Mouse (Mus musculus): ENCODE measurements around the gene Ankrd33. TPM values are rescaled to one million over a fixed set of nuclear protein-coding genes. Genes with fewer than 3 reads are reported as not detected.

The Ankrd33 gene
- polyA plus RNA-seq, 1 experiment from 2014 or later = not detected

DNA sequence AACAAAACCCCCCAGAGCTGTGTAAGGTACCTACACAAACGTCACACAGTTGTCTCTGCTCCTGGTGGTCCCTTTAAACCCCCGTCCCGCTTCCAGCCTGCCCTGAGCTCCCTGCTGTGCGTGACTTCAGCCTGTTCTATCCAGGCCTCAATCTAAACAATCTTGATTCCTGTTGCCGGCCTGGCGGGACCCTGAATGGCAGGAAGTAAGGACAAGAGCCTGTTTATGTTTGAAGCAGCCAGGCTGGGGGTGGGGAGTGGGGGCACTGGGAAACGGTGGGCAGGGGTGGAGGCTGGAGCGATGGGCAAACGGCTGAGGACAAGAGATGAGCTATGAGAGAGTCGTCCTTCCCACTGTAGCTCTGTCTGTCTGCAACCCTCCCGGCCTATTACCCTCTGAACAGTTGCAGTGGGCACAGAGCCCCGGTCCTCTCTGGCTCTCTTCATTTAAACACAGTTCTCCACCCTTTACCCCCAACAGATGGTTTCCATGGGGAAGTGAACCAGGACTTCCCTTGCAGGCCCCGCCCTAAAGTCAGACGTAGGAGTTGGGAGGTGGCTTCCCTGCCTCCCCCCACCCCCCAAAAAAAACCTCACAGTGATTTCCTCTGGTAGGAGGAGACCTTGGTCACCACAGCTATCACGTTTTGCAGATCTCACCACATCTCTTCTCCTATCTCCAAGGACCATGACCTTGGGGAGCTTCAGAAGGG lies 18.6 kb downstream of the Ankrd33 start:
- no peak for ATAC-seq (replicated peaks; ENCODE audit: insufficient number of reproducible peaks, low FRiP score, low TSS enrichment)
- Histone ChIP-seq H3K27me3 (ENCODE audit: control insufficient read depth, insufficient read depth, low read length) (peaks cover 17% of the 10 kb centered on the region), H3K4me1 (ENCODE audit: control insufficient read depth, insufficient read depth, low read length) (peaks cover 19% of the 10 kb centered on the region), H3K36me3 (ENCODE audit: control insufficient read depth, insufficient read depth, low read length) (no peaks in the 10 kb centered on the region), H3K27ac (ENCODE audit: low read depth, low read length) (peak overlapping the region; percentile 58), H3K9ac (ENCODE audit: low read depth, low read length) (no peak overlapping the region), H3K9me3 (replicated peaks; ENCODE audit: control insufficient read depth, low read length) (no peaks in the 10 kb centered on the region), H3K4me2 (peak overlapping the region; percentile 37), H3K4me3 (ENCODE audit: low read depth, low read length) (no peak overlapping the region)
- 26% methylated on average over 15 of the region's 15 CpGs for WGBS (ENCODE audit: insufficient replicate concordance)

DNA sequence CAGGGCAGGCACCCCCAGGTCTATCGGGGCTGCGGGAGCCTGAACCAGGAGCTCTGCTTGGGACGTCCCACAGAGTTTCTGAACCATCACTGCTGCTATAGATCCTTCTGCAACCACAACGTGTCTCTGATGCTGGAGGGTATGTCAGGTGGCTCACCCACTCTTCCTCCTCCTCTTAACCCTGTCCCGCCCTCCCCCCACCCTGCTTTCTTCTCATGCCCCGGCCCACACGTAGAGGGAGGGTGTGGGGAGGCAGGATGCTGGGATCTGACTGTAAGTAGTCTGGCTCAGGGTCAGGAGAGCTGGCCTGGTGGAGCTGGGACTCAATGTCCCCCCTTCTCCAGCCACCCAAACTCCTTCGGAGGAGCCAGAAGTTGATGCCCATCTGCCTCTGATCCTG lies 19.9 kb downstream of the Ankrd33 start:
- Histone ChIP-seq H3K27ac (ENCODE audit: low read depth, low read length) (no peak overlapping the region), H3K9me3 (replicated peaks; ENCODE audit: control insufficient read depth, low read length) (no peaks in the 10 kb centered on the region), H3K4me1 (ENCODE audit: control insufficient read depth, insufficient read depth, low read length) (peaks cover 25% of the 10 kb centered on the region), H3K9ac (ENCODE audit: low read depth, low read length) (no peak overlapping the region), H3K27me3 (ENCODE audit: control insufficient read depth, insufficient read depth, low read length) (peaks cover 5% of the 10 kb centered on the region), H3K36me3 (ENCODE audit: control insufficient read depth, insufficient read depth, low read length) (no peaks in the 10 kb centered on the region), H3K4me3 (ENCODE audit: low read depth, low read length) (no peak overlapping the region), H3K4me2 (peak overlapping the region; percentile 3; the same call in 1 of the 2 replicates)
- 43% methylated on average over 8 of the region's 8 CpGs for WGBS (ENCODE audit: insufficient replicate concordance)
- no peak for ATAC-seq (replicated peaks; ENCODE audit: insufficient number of reproducible peaks, low FRiP score, low TSS enrichment)

- Histone ChIP-seq H3K9ac (ENCODE audit: low read depth, low read length) (no peak overlapping the region), H3K36me3 (ENCODE audit: control insufficient read depth, insufficient read depth, low read length) (no peaks in the 10 kb centered on the region), H3K4me2 (no peak overlapping the region), H3K9me3 (replicated peaks; ENCODE audit: control insufficient read depth, low read length) (no peaks in the 10 kb centered on the region), H3K4me3 (ENCODE audit: low read depth, low read length) (no peak overlapping the region), H3K4me1 (ENCODE audit: control insufficient read depth, insufficient read depth, low read length) (peaks cover 23% of the 10 kb centered on the region), H3K27me3 (ENCODE audit: control insufficient read depth, insufficient read depth, low read length) (peaks cover 5% of the 10 kb centered on the region), H3K27ac (ENCODE audit: low read depth, low read length) (no peak overlapping the region)
- ATAC-seq (replicated peaks; ENCODE audit: insufficient number of reproducible peaks, low FRiP score, low TSS enrichment) = no peak
- WGBS (ENCODE audit: insufficient replicate concordance) = 75% methylated on average over 11 of the region's 11 CpGs
These were observed 21.9 kb downstream of the Ankrd33 start for GRCm38 (mm10) chr15:101137455-101137854.

- Histone ChIP-seq H3K4me3 (ENCODE audit: low read depth, low read length) (no peak overlapping the region), H3K4me2 (no peak overlapping the region), H3K9me3 (replicated peaks; ENCODE audit: control insufficient read depth, low read length) (no peaks in the 10 kb centered on the region), H3K9ac (ENCODE audit: low read depth, low read length) (no peak overlapping the region), H3K27me3 (ENCODE audit: control insufficient read depth, insufficient read depth, low read length) (peaks cover 5% of the 10 kb centered on the region), H3K36me3 (ENCODE audit: control insufficient read depth, insufficient read depth, low read length) (no peaks in the 10 kb centered on the region), H3K27ac (ENCODE audit: low read depth, low read length) (no peak overlapping the region), H3K4me1 (ENCODE audit: control insufficient read depth, insufficient read depth, low read length) (peaks cover 31% of the 10 kb centered on the region)
- WGBS (ENCODE audit: insufficient replicate concordance) = 74% methylated on average over 3 of the region's 3 CpGs
- ATAC-seq (replicated peaks; ENCODE audit: insufficient number of reproducible peaks, low FRiP score, low TSS enrichment) = no peak
These were observed 23.1 kb downstream of the Ankrd33 start for GRCm38 (mm10) chr15:101138675-101139074.

DNA sequence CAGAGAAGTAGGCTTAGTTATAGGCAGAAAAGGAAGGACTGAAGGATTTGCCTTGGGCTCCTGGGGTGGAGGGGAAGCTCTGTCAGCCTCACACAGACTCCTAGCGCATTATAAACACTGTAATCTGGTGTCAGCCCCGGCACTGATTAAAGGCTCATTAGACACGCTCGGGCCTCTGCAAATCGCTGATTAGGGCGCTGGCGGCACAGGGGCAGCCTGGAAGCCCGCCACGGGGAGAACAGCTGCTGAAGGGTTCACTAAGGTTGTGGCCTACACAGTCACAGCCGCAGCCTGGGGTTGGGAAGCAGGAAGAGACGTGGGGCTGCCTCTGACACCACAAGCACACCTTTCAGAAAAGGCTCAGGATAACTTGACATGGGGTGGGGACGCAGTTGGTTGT lies 24.3 kb downstream of the Ankrd33 start:
- no peak overlapping the region for H3K27ac ChIP-seq (ENCODE audit: low read depth, low read length)
- H3K9me3 ChIP-seq (replicated peaks; ENCODE audit: control insufficient read depth, low read length) = no peaks in the 10 kb centered on the region
- H3K27me3 ChIP-seq (ENCODE audit: control insufficient read depth, insufficient read depth, low read length) = peaks cover 5% of the 10 kb centered on the region
- H3K9ac ChIP-seq (ENCODE audit: low read depth, low read length) = peak overlapping the region; percentile 22; the same call in 1 of the 2 replicates
- 6% methylated on average over 12 of the region's 12 CpGs for WGBS (ENCODE audit: insufficient replicate concordance)
- ATAC-seq (replicated peaks; ENCODE audit: insufficient number of reproducible peaks, low FRiP score, low TSS enrichment) = no peak
- peaks cover 33% of the 10 kb centered on the region for H3K4me1 ChIP-seq (ENCODE audit: control insufficient read depth, insufficient read depth, low read length)
- no peak overlapping the region for H3K4me3 ChIP-seq (ENCODE audit: low read depth, low read length)
- H3K4me2 ChIP-seq = peak overlapping the region; percentile 17; the same call in 1 of the 2 replicates
- H3K36me3 ChIP-seq (ENCODE audit: control insufficient read depth, insufficient read depth, low read length) = no peaks in the 10 kb centered on the region

DNA sequence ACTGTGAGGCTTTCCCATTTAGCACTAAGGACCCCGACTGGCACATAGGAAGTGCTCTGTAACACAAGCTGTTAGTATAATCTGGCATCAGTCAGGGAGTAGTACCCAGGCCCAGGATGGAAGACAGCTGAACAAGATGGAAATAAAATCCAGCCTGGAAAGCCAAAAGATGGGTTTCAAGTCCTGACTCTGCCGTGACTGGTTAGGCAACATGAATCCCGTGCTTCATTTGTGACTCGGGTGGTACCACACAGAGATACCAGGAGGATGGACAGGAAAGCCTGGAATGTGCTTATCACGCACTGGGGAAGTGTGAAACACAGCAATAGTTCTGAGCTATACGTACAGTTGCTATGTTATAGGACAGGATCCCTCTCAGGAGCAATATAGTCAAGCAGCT lies 25.0 kb downstream of the Ankrd33 start:
- H3K4me1 ChIP-seq (ENCODE audit: control insufficient read depth, insufficient read depth, low read length) = peaks cover 39% of the 10 kb centered on the region

GRCm38 (mm10) chr15:101141061-101141541 lies 25.5 kb downstream of the Ankrd33 start:
- H3K27ac ChIP-seq (ENCODE audit: low read depth, low read length) = no peak overlapping the region
- 3% methylated on average over 8 of the region's 14 CpGs for WGBS (ENCODE audit: insufficient replicate concordance)

More for the DNA sequence above, 25.0 kb downstream of the Ankrd33 start:
- Histone ChIP-seq H3K4me2 (peak overlapping the region; percentile 28; the same call in 1 of the 2 replicates), H3K4me3 (ENCODE audit: low read depth, low read length) (no peak overlapping the region), H3K36me3 (ENCODE audit: control insufficient read depth, insufficient read depth, low read length) (no peaks in the 10 kb centered on the region), H3K27ac (ENCODE audit: low read depth, low read length) (no peak overlapping the region), H3K9ac (ENCODE audit: low read depth, low read length) (no peak overlapping the region), H3K9me3 (replicated peaks; ENCODE audit: control insufficient read depth, low read length) (no peaks in the 10 kb centered on the region), H3K27me3 (ENCODE audit: control insufficient read depth, insufficient read depth, low read length) (peaks cover 5% of the 10 kb centered on the region)
- ATAC-seq (replicated peaks; ENCODE audit: insufficient number of reproducible peaks, low FRiP score, low TSS enrichment) = no peak
- WGBS (ENCODE audit: insufficient replicate concordance) = 22% methylated on average over 6 of the region's 6 CpGs

GRCm38 (mm10) chr15:101142672-101143071 lies 27.1 kb downstream of the Ankrd33 start:
- no peak overlapping the region for H3K4me3 ChIP-seq (ENCODE audit: low read depth, low read length)
- H3K27ac ChIP-seq (ENCODE audit: low read depth, low read length) = no peak overlapping the region
- no peak overlapping the region for H3K9ac ChIP-seq (ENCODE audit: low read depth, low read length)
- no peaks in the 10 kb centered on the region for H3K9me3 ChIP-seq (replicated peaks; ENCODE audit: control insufficient read depth, low read length)
- H3K4me1 ChIP-seq (ENCODE audit: control insufficient read depth, insufficient read depth, low read length) = peaks cover 60% of the 10 kb centered on the region
- no peaks in the 10 kb centered on the region for H3K36me3 ChIP-seq (ENCODE audit: control insufficient read depth, insufficient read depth, low read length)
- H3K4me2 ChIP-seq = no peak overlapping the region
- no peaks in the 10 kb centered on the region for H3K27me3 ChIP-seq (ENCODE audit: control insufficient read depth, insufficient read depth, low read length)
- no peak for ATAC-seq (replicated peaks; ENCODE audit: insufficient number of reproducible peaks, low FRiP score, low TSS enrichment)
- WGBS (ENCODE audit: insufficient replicate concordance) = 44% methylated on average over 8 of the region's 8 CpGs

More at GRCm38 (mm10) chr15:101141061-101141541, 25.5 kb downstream of the Ankrd33 start:
- Histone ChIP-seq H3K9ac (ENCODE audit: low read depth, low read length) (no peak overlapping the region), H3K4me2 (peak overlapping the region; percentile 28; the same call in 1 of the 2 replicates), H3K4me1 (ENCODE audit: control insufficient read depth, insufficient read depth, low read length) (peaks cover 44% of the 10 kb centered on the region), H3K36me3 (ENCODE audit: control insufficient read depth, insufficient read depth, low read length) (no peaks in the 10 kb centered on the region), H3K4me3 (ENCODE audit: low read depth, low read length) (no peak overlapping the region), H3K27me3 (ENCODE audit: control insufficient read depth, insufficient read depth, low read length) (peaks cover under 1% of the 10 kb centered on the region), H3K9me3 (replicated peaks; ENCODE audit: control insufficient read depth, low read length) (no peaks in the 10 kb centered on the region)
- ATAC-seq (replicated peaks; ENCODE audit: insufficient number of reproducible peaks, low FRiP score, low TSS enrichment) = peak; percentile 74

DNA sequence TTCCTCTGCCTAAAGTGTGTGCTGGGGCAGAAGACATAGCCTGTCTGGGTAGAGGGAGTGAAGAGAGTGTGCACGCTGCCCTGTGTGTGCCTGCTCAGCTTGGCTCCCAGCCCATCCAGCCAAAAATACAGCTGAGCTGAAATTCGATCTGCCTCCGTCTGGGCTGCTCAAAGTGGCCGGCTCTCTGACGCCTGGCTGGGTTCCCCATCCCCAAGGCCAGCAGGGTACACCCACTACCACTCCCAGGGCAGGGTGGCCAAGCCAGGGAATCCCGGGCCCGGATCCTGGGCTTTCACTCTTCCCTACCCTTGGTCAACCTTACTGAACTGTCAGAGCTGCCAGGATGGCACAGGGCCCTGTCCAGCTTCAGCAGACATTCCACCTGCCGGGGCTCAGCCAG lies 27.9 kb downstream of the Ankrd33 start:
- no peak overlapping the region for H3K27ac ChIP-seq (ENCODE audit: low read depth, low read length)
- no peaks in the 10 kb centered on the region for H3K36me3 ChIP-seq (ENCODE audit: control insufficient read depth, insufficient read depth, low read length)
- H3K4me1 ChIP-seq (ENCODE audit: control insufficient read depth, insufficient read depth, low read length) = peaks cover 64% of the 10 kb centered on the region
- ATAC-seq (replicated peaks; ENCODE audit: insufficient number of reproducible peaks, low FRiP score, low TSS enrichment) = no peak
- no peak overlapping the region; the same call in 1 of the 2 replicates for H3K9ac ChIP-seq (ENCODE audit: low read depth, low read length)
- 18% methylated on average over 8 of the region's 8 CpGs for WGBS (ENCODE audit: insufficient replicate concordance)
- H3K9me3 ChIP-seq (replicated peaks; ENCODE audit: control insufficient read depth, low read length) = no peaks in the 10 kb centered on the region
- H3K27me3 ChIP-seq (ENCODE audit: control insufficient read depth, insufficient read depth, low read length) = no peaks in the 10 kb centered on the region
- H3K4me2 ChIP-seq = no peak overlapping the region
- H3K4me3 ChIP-seq (ENCODE audit: low read depth, low read length) = no peak overlapping the region

All from heart, embryonic 11.5 days (tissue).